ENCODE assay signal across 9 mouse cellular contexts in genomic region chr4:124672347-124673320, GRCm38 (mm10). TPM values are rescaled to one million over a fixed set of nuclear protein-coding genes. Genes with fewer than 3 reads are reported as not detected.
DNase-seq lines count a peak whose midpoint lies in the region; ATAC-seq lines count a peak whose summit lies in the region.
"Had no signal": no experiment of that assay in that cellular context is flagged by ENCODE, and none has a peak within 500 bp of the region (broad histone marks: within the 10 kb centered on the region; RNA-seq: fewer than 3 reads in every experiment).

No protein-coding gene starts in this region.

- peaks cover 42% of the 10 kb centered on the region for H3K27me3 ChIP-seq in kidney, embryonic 16.5 days (ENCODE audit: insufficient read depth, low read length)
- peaks cover 9% of the 10 kb centered on the region; the same call in 1 of the 2 replicates for H3K27me3 ChIP-seq in forebrain, embryonic 15.5 days
- no peaks in the 10 kb centered on the region for H3K27me3 ChIP-seq in midbrain, embryonic 16.5 days (ENCODE audit: control insufficient read depth, insufficient read depth, low read depth, low read length)
- H3K27me3 ChIP-seq: Patski had no signal

- 3% methylated on average over 31 of the region's 31 CpGs for WGBS in kidney, embryonic 16.5 days
- WGBS in forebrain, embryonic 15.5 days = 1% methylated on average over 27 of the region's 31 CpGs
- 4% methylated on average over 30 of the region's 31 CpGs for WGBS in midbrain, embryonic 16.5 days

- H3K4me2 ChIP-seq in kidney, embryonic 16.5 days (replicated peaks; ENCODE audit: low read depth, low read length) = peak overlapping the region; percentile 26
- H3K4me2 ChIP-seq in forebrain, embryonic 15.5 days (replicated peaks) = peak overlapping the region; percentile 56
- peak overlapping the region; percentile 59 for H3K4me2 ChIP-seq in midbrain, embryonic 16.5 days (ENCODE audit: low read length)

- H3K27ac ChIP-seq in kidney, embryonic 16.5 days (ENCODE audit: low read length) = no peak overlapping the region
- H3K27ac ChIP-seq in forebrain, embryonic 15.5 days (replicated peaks) = peak overlapping the region; percentile 95
- peak overlapping the region; percentile 69 for H3K27ac ChIP-seq in midbrain, embryonic 16.5 days (ENCODE audit: low read length)

- H3K4me3 ChIP-seq in kidney, embryonic 16.5 days (ENCODE audit: low read length) = peak overlapping the region; percentile 0; the same call in 1 of the 2 replicates
- H3K4me3 ChIP-seq in forebrain, embryonic 15.5 days = peak overlapping the region; percentile 26
- peak overlapping the region; percentile 24 for H3K4me3 ChIP-seq in midbrain, embryonic 16.5 days (ENCODE audit: low read depth, low read length)

- peaks cover 8% of the 10 kb centered on the region; the same call in 1 of the 2 replicates for H3K36me3 ChIP-seq in kidney, embryonic 16.5 days (ENCODE audit: insufficient read depth, low read length)
- peaks cover 4% of the 10 kb centered on the region; the same call in 1 of the 2 replicates for H3K36me3 ChIP-seq in forebrain, embryonic 15.5 days
- H3K36me3 ChIP-seq in midbrain, embryonic 16.5 days (ENCODE audit: control insufficient read depth, insufficient read depth, low read length) = peaks cover 1% of the 10 kb centered on the region; the same call in 1 of the 2 replicates

- H3K9me3 ChIP-seq in kidney, embryonic 16.5 days (ENCODE audit: low read length) = no peaks in the 10 kb centered on the region
- no peaks in the 10 kb centered on the region for H3K9me3 ChIP-seq in forebrain, embryonic 15.5 days
- no peaks in the 10 kb centered on the region for H3K9me3 ChIP-seq in midbrain, embryonic 16.5 days (replicated peaks; ENCODE audit: control insufficient read depth, low read length, poor library complexity, severe bottlenecking)

- no peak for DNase-seq in kidney, postnatal 4 days
- no peak for DNase-seq in thymus, postnatal 36 days

- H3K9ac ChIP-seq in kidney, embryonic 16.5 days (replicated peaks; ENCODE audit: low read length) = no peak overlapping the region
- H3K9ac ChIP-seq in forebrain, embryonic 15.5 days (replicated peaks) = peak overlapping the region; percentile 40
- H3K9ac ChIP-seq in midbrain, embryonic 16.5 days (ENCODE audit: low read depth, low read length) = peak overlapping the region; percentile 49; the same call in 1 of the 2 replicates

- no peak for ATAC-seq in kidney, embryonic 16.5 days (ENCODE audit: low FRiP score, low TSS enrichment)
- peak; percentile 57; the same call in 1 of the 2 replicates for ATAC-seq in cerebellum, adult (ENCODE audit: insufficient number of reproducible peaks, low FRiP score, low TSS enrichment)
- peak; percentile 77 for ATAC-seq in forebrain, embryonic 15.5 days (replicated peaks)
- ATAC-seq in midbrain, embryonic 16.5 days = peak; percentile 61
- ATAC-seq in activated CD4-positive, CD25-positive, alpha-beta regulatory T cell, adult 4 months = no peak
- no peak for ATAC-seq in megakaryocyte, adult 5-6 weeks (ENCODE audit: poor library complexity, severe bottlenecking)
- ATAC-seq: Patski had no signal

- peaks cover 15% of the 10 kb centered on the region for H3K4me1 ChIP-seq in kidney, embryonic 16.5 days (ENCODE audit: insufficient read depth, low read length)
- H3K4me1 ChIP-seq in forebrain, embryonic 15.5 days = peaks cover 49% of the 10 kb centered on the region
- H3K4me1 ChIP-seq in midbrain, embryonic 16.5 days (ENCODE audit: control insufficient read depth, insufficient read depth, low read length) = peaks cover 30% of the 10 kb centered on the region

RNA-seq across cellular contexts. Expression of gene Pou3f1, which starts 16.0 kb away (rescaled TPM):
- 0.37 and 0.40 TPM in 2 replicates for polyA plus RNA-seq in kidney, embryonic 16.5 days (2015; fragmentation: Nextera tagmentation; extraction: Ambion mirVana)
- 21.5 and 21.8 TPM in 2 replicates for polyA plus RNA-seq in forebrain, embryonic 15.5 days (2015; fragmentation: Nextera tagmentation; extraction: Ambion mirVana)
- polyA plus RNA-seq in midbrain, embryonic 16.5 days (2015; fragmentation: Nextera tagmentation; extraction: Ambion mirVana) = 12.3 and 14.4 TPM in 2 replicates
- not detected for polyA plus RNA-seq in activated CD4-positive, CD25-positive, alpha-beta regulatory T cell, adult 4 months (2017; shearing (Covaris generic))
- not detected in 2 replicates for total RNA-seq in megakaryocyte, adult 5-6 weeks (2015)
- not detected in 2 replicates for total RNA-seq in megakaryocyte, adult 5-6 weeks (2017)

RNA-seq across cellular contexts. Expression of gene Utp11, which starts 20.8 kb away (rescaled TPM):
- 65.4 and 72.5 TPM in 2 replicates for polyA plus RNA-seq in kidney, embryonic 16.5 days (2015; fragmentation: Nextera tagmentation; extraction: Ambion mirVana)
- polyA plus RNA-seq in forebrain, embryonic 15.5 days (2015; fragmentation: Nextera tagmentation; extraction: Ambion mirVana) = 44.4 and 46.0 TPM in 2 replicates
- polyA plus RNA-seq in midbrain, embryonic 16.5 days (2015; fragmentation: Nextera tagmentation; extraction: Ambion mirVana) = 39.8 and 43.8 TPM in 2 replicates
- polyA plus RNA-seq in activated CD4-positive, CD25-positive, alpha-beta regulatory T cell, adult 4 months (2017; shearing (Covaris generic)) = 10 to 100 TPM; 80.9 to 85.9 TPM
- 39.3 and 42.0 TPM in 2 replicates for total RNA-seq in megakaryocyte, adult 5-6 weeks (2015)
- 34.1 and 39.4 TPM in 2 replicates for total RNA-seq in megakaryocyte, adult 5-6 weeks (2017)

RNA-seq across cellular contexts. Expression of gene Fhl3, which starts 27.9 kb away (rescaled TPM):
- 6.6 and 8.1 TPM in 2 replicates for polyA plus RNA-seq in kidney, embryonic 16.5 days (2015; fragmentation: Nextera tagmentation; extraction: Ambion mirVana)
- polyA plus RNA-seq in forebrain, embryonic 15.5 days (2015; fragmentation: Nextera tagmentation; extraction: Ambion mirVana) = 1.6 and 2.2 TPM in 2 replicates
- polyA plus RNA-seq in midbrain, embryonic 16.5 days (2015; fragmentation: Nextera tagmentation; extraction: Ambion mirVana) = 1.5 and 1.7 TPM in 2 replicates
- 10 to 100 TPM in 1 of 2 experiments, 1 to 10 TPM in 1; 7.2 to 14.7 TPM for polyA plus RNA-seq in activated CD4-positive, CD25-positive, alpha-beta regulatory T cell, adult 4 months (2017; shearing (Covaris generic))
- 11.5 and 11.7 TPM in 2 replicates for total RNA-seq in megakaryocyte, adult 5-6 weeks (2015)
- 4.2 and 5.0 TPM in 2 replicates for total RNA-seq in megakaryocyte, adult 5-6 weeks (2017)

RNA-seq across cellular contexts. Expression of gene Sf3a3, which starts 41.9 kb away (rescaled TPM):
- 162 and 169 TPM in 2 replicates for polyA plus RNA-seq in kidney, embryonic 16.5 days (2015; fragmentation: Nextera tagmentation; extraction: Ambion mirVana)
- 132 and 133 TPM in 2 replicates for polyA plus RNA-seq in forebrain, embryonic 15.5 days (2015; fragmentation: Nextera tagmentation; extraction: Ambion mirVana)
- 98.1 and 106 TPM in 2 replicates for polyA plus RNA-seq in midbrain, embryonic 16.5 days (2015; fragmentation: Nextera tagmentation; extraction: Ambion mirVana)
- 100 to 1,000 TPM; 108 to 125 TPM for polyA plus RNA-seq in activated CD4-positive, CD25-positive, alpha-beta regulatory T cell, adult 4 months (2017; shearing (Covaris generic))
- 58.3 and 58.6 TPM in 2 replicates for total RNA-seq in megakaryocyte, adult 5-6 weeks (2015)
- total RNA-seq in megakaryocyte, adult 5-6 weeks (2017) = 88.3 and 100 TPM in 2 replicates

Comparison
In these comparisons a context has a peak if more than half of its experiments do, and no peak if none do; other contexts are left out.
1. ATAC-seq: peak in cerebellum, adult (single experiment), forebrain, embryonic 15.5 days (single experiment) and midbrain, embryonic 16.5 days (single experiment); none in kidney, embryonic 16.5 days (single experiment), activated CD4-positive, CD25-positive, alpha-beta regulatory T cell, adult 4 months (single experiment) and megakaryocyte, adult 5-6 weeks (single experiment).
2. Peak in every context shown above with its lines, with median percentiles within 50 percentile points of each other: H3K4me2 ChIP-seq and H3K4me3 ChIP-seq.